Mouse (Mus musculus): Measurements from ENCODE around the gene Etv5.

Etv5 gene

DNA sequence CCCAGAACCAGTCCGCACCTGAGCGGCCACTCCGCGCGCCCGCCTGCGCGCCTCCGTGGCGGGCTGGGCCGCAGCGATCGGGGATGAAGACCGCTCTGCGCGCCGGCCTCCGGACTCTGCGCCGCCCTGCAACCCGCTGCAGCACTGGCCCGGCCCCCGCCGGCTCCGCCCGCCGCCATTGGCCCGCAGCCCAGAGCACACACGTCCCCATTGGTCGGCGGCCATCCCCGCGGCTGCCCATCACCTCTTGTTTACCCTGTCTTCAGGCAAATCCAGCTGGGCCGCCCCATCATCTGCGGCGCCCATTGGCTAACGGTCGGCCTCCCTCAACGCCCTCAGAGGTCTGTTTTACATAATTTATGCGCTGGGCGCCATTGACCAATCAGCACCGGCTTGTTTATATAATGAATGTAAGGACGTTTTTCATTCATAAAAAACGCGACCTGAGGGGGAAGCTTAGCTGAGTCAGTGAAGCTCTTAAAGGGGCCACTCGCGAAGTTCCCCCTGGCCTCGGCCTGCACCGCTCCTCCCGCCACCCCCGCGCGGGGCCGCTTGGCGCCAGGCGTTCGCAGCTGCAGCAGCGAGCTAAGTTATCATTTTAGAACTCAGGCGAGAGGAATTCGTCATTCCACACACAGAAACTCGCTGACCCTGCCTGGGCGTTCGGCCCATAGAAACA lies at the start of gene Etv5:
TSS of gene Etv5 (minus strand) at position 221 of the 679 bp plus-strand sequence.
- peak; percentile 99 for DNase-seq (ENCODE audit: low spot score)

DNA sequence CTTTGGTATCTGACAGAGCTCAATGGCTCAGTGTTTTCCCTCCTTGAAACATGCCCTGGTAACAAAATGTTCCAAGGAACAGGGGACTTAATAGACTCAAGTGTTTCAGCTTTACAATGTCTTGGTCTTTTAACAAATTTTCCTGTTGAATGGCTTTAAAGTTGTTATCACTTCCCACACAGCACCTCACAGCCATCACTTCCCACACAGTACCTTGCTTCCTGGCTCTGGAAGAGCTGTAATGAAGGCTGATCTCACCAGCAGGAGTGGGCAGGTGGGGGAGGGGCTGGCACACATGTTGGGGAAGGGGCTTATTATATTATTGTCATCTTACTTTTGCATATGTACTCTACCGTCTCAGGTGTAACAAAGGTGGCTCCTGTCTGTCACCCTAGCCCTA lies 44.4 kb upstream of the Etv5 start:
- no peak for DNase-seq (ENCODE audit: low spot score)

DNA sequence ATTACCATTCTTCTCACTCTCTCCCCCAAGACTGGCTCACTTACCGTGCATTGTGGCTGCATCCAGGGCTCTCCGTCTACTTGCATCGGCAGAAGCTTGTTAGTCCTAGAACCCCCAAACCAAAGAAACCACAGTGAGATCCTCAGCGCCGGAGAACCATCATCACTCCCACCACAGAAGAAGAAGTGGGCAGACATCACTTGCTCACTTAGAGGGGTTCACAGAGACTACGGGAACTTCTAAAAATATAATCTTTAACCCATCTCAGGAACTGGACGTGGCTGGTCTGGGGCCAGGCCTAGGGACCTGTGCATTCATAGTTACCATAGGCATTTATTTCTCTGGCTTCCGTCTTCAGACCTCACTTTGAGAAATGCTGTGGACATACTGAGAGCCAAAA lies 39.8 kb upstream of the Etv5 start:
- DNase-seq (ENCODE audit: low spot score): no peak

DNA sequence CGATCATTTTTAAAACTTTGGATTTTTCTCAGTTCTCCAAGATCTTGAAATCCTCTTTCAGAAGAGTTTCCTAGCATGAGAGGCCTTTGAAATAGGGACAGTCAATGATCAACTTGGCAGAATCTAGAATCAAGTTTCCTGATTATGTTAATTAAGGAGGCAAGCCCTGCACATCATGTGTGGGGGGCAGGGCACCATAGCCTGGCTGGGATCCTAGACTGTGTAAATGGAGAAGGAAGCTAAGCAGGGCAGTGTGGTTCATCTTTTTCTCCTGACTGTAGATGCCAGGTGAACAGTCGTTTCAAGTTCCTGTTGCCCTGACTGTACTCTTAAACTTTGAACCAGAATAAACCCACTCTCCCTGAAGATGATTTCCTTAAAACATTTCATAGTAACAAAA lies 32.2 kb upstream of the Etv5 start:
- no peak for DNase-seq (ENCODE audit: low spot score)

DNA sequence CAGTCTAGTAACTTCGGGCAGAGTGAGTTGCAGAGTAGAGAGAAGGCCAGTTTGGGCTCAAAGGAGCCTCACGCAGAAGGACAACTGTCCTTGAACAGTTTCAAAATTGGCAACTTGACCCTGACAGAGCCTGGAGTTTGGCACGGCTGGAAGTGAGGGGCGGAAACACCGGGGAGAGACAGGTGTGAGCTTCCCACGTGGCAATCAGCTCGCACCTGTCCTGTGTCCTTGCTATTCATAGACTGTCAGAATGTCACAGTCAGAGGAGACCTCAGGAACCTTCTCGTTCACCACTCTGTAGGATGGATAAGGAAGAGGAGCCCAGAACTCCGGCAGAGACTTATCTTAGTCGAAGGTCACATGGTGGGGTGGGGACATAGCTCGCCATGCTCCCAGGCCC lies 29.9 kb upstream of the Etv5 start:
- DNase-seq (ENCODE audit: low spot score): no peak

DNA sequence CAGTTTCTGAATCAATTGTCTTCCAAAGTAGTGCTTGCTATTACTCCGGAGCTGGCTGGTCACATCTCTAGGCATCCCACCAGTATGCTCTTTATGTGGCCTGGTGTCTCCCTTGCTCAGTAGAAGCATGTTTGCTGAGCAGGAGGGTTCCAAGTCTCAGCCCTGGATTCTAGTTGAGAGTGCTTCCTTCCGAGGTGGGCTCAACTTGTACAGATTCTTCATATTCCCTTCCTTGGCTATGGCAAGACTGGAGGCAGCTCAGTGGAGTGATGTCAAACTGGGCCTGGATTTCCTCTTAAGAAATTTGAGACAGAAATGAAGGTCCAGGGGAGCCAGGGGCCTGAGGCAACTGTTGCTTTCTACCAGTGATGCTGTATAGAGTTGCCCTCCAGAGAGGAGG lies 27.6 kb upstream of the Etv5 start:
- DNase-seq (ENCODE audit: low spot score): no peak

DNA sequence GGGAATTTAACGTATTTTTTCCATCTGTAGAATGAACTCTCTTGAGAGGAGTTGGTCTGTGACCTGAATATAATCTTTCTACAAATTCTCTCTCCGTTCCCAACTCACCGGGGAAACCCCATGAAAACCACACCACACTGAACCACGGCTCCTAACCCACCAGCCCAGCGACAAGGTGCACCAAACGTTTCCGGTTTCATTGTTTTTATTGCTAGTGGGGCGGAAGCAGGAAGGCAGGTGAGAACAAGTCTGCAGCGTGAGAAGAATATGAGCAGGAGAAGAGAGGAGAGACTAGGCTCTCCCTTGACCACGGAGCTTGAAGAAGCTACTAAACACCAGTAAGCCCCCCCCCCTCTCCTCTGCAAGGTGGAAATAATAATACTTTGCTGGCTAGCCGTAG lies 26.9 kb upstream of the Etv5 start:
- peak; percentile 24 for DNase-seq (ENCODE audit: low spot score)

DNA sequence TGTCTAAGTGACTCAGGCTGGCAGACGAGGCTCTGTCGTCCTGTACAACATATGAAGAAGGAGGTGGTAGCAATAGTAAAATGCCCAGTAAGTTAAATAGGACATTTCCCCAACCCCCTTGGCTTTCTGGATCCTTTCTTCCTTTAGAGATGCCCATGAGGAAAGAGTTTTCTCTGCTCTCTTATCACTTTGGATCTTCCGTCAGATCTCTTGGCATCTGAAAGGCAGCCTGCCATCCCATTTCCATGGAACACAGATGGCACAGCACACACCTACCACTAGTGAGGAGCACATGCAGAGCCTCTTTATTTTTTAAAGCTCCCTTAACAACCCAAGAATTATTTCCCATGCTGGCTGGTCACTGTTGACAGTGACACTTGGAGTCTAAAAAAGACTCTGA lies 22.7 kb upstream of the Etv5 start:
- no peak for DNase-seq (ENCODE audit: low spot score)

DNA sequence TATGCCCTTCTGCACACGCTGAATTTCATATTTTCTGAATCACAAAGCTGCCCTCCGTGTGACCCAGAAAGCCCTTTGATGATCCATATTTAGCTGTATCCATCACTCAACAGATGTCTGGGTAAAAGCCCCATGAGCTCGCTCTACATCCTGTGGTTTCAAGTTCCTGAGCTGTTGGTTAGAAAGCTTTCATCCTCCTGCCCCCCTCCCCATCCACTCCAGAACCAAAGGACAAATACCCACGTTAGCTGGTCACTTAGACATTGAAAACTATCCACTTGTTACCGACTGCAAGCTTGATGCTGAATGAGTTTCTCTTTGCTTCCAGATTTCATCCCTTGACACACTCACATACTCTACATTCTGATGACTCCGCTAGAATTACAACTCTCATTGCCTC lies 22.2 kb upstream of the Etv5 start:
- DNase-seq (ENCODE audit: low spot score): no peak

DNA sequence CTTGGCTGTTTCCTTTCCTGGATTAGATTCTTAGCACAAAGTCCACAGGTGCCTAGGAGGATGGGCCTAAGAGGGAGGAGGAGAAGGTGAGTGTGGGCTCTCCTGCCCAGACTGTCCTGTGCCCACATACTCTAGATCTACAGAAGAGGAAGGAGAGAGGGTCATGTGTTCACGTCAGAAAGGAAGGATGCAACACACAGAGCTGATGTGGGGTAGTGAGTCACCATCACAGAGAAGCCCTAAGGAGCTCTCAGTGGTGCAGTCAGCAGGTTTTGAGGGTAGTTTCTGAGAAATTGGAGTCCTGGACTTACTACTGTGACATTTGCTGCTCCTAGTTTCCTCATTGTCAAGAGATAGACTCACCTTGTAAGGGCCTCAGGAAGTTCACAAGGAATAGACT lies 21.4 kb upstream of the Etv5 start:
- DNase-seq (ENCODE audit: low spot score): no peak

DNA sequence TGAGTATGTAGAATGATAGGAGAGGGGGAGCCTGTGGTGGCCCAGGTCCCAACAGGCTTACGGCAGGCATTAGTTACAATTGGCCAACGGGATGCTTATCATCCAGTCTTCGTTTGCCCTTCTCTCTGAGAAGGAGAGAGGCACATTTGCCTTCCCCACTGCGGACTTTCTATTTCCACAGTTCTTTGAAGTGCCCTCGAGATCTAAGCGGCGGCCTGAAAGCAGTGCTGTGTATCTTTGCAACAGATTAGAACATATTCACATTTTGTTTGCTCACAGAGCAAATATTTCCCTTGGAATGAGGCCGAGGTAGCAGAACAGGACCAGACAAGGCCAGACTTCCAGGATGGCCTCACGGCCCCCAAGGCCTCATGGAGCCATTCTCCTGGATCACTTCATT lies 12.6 kb upstream of the Etv5 start:
- DNase-seq (ENCODE audit: low spot score): peak; percentile 72

DNA sequence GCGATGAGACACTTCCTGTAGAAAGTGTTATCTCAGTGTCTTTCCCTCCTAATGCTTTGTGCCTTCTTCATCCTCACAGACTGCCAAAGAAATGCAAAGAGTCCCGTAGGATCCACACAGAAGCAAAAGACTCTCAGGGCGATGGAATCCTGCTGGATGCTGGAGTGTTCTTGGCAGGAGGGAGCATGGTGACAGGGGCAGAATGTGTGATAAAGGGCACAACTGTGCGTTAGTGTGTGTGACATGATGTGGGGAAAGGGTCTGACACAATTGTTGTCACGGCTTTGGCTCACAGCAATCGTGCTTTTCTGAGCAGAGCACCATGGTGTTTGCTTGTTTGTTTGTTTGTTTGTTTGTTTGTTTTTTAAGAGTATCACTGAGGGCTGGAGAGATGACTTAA lies 8.6 kb upstream of the Etv5 start:
- DNase-seq (ENCODE audit: low spot score): no peak

DNA sequence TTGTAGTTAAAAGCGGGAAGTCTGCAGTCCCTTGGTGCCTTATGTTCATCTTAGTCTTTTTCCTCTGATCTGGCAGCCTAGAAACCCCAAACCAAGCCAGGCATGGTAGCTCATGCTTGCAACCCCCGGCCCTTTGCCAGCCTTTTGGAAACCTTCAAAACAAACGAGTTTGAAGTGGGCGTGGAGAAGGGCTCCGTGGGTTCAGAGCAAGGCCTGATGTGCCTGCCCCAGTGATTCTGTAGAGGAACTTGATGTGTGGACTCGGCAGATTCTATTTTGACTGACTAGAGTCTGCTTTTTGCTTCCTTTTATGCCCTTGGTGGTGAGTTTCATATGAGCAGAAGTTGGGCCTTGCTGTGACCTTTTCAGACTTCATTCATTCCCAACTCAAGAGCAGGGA lies 5.3 kb upstream of the Etv5 start:
- no peak for DNase-seq (ENCODE audit: low spot score)

DNA sequence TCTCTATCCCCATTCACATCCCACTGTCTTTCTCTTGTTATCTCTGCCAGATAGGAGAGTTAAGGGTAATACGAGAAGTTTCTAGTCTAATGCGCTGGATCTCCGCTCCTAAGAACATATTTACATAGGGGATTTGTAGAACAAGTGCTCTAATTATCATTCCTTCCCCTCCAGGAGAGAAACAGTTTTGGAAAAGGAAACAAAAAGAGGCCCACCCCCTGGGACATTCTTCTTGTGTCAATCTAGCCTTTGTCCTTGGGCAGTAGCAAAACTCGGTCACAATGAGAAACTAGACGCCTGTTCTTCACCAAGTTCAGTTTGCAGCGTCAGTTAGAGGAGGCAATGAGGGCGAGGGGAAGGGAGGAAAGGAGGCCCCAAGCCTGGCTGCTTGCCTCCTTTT lies 2.7 kb upstream of the Etv5 start:
- no peak for DNase-seq (ENCODE audit: low spot score)

DNA sequence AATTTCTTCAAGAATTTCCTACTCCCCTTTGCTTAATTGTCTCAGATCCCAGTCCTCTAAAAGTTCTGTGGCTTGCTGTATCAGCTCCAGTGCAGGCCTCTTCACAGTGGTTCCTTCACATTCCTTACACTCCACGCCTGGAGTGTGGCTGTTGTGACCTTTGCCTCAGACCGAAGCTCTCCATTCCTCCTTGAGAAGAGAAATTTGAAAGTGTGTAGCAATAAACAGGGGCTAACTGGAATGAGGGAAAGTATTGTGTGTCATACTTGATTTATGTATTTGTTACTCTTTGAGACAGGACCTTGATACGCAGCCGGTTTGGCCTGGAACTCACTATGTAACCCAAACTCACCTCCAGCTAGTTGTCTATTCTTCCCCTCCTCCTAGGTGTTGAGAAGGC lies 1.8 kb upstream of the Etv5 start:
- DNase-seq (ENCODE audit: low spot score): peak; percentile 63

DNA sequence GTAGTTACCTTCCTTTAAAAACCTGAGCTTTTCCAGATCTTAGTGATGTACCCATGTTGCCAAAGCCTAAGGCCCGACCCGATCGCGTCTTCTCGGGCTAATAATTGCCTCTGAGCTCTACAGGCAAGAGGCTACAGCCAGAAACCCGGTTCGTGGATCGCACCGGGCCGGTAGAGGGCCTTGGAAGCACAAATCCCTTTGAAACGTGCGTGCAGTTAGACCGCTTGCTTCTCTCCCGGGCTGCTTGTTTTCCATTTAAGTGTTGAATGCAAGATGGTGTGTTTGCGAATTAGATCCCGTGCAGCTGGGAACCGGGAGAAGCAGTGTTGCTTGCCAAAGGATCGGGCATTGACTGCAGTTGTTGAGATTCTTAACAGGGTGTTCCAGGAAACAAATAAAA lies 750 bp upstream of the Etv5 start:
- DNase-seq (ENCODE audit: low spot score): peak; percentile 39

DNA sequence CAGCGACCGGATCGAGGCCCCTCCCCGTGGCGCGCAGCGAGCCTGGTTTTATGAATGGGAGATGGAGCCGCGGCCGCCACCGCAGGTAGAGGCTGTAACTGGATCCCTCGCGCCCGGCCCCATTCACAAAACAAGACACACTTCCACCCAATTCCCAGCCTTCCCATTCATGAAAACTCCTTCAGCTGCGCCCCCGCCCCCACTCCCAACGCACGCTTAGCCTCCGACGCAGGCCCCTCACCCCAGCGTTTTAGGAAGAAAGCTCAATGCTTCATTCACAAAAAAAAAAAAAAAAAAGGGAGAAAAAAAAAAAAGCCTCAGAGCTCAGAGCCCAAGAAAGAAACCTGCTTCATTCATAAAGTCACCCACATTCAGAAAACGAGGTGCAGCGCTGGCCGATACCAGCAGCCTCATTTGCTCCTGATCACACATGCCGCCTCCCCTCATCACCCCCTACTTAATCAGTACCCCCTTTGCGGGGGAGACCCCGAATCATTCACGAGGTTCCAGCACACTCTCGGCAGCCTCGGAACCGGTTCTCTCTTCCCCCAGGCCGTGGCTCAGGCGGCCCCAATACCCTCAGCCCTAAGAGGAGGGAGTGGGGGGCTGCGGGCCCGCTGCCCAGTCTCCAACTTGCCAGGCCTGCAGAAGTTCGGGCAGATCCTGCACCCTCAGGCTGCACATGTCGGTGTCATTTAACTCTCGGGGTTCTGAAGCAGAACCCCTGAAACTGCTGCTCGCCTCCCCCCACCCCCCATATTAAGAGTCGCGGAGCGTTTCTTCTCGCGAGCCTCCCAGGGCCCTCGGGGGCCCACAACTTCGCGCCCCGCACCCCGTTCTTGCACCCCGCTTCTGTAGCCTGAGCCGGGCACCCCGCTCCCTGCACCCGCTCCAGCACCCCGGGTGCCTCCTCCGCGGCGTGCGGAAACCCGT lies 812 bp downstream of the Etv5 start:
- DNase-seq (ENCODE audit: low spot score): peak; percentile 48

DNA sequence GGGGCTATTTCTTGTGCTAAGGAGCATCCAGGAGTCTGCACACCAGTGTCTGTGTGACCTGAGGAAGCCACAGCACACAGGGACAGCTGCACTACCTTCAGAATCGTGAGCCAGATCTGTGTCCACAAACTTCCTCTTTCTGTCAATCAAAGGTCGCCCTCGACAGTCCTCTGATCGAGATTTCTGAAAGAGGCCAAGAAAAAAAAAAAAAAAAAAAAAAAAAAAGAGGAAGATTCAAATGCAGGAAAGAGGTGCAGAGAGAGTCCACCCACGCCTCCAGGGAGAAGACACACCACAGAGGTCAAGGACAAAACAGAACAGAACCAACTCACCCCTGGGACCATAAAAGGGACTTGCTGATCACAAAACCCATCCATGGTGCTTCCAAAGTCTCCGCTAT lies 3.4 kb downstream of the Etv5 start:
- DNase-seq (ENCODE audit: low spot score): peak; percentile 39

DNA sequence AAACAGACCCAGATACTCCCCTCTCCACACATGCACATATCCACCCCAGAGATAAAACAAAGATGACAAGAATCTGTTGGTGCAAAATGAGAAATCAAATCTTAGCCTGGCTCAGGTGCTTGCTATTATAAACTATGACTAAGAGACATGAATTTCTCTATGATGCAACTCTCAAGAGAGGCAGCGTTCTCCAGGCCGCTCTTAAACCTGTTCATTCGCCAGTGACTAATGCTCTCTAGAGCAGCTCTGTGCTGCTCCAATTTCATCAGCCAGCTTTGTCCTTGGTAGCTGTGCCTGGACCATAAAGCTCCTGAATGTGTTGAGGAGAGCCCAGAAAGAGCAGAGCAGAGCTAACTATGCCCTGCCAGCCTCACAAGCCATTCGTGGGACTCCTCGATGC lies 5.0 kb downstream of the Etv5 start:
- peak; percentile 60 for DNase-seq (ENCODE audit: low spot score)

DNA sequence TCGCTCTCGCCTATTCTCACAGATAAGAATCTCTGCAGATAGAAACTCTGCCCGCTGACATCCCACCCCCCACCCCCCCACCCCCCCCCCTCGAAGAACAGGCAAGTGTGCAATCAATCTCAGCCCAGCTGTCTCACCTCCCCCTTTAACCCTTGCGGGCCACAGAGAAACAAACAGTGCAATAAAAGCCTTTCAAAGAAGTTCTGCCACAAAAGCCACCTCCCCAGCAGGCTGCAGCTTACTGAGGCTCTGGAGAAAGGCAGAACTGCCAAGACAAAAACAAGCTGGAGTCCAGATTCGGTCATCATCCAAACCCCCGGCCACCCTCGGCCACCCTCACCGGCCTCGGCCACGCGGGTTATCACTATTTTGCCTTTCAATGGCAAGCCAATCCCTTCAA lies 5.6 kb downstream of the Etv5 start:
- no peak for DNase-seq (ENCODE audit: low spot score)

DNA sequence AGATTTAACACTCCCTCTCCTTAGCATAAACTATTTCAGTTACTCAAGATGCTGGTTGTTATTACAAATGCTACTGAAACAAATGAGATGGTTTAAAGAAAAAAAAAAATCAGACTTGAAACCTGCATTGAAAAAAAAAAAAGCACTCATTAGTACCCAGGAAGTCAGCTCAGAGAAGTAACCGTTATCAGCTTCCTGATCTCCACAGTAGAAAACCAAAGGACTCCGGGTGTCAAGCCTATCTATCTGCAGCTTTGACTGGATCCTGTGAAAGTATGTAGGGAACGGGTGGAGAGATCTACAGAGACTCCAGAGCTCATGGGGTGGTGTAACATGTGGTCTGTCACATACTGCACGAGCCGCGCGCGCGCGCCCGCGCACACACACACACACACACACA lies 7.7 kb downstream of the Etv5 start:
- DNase-seq (ENCODE audit: low spot score): no peak

DNA sequence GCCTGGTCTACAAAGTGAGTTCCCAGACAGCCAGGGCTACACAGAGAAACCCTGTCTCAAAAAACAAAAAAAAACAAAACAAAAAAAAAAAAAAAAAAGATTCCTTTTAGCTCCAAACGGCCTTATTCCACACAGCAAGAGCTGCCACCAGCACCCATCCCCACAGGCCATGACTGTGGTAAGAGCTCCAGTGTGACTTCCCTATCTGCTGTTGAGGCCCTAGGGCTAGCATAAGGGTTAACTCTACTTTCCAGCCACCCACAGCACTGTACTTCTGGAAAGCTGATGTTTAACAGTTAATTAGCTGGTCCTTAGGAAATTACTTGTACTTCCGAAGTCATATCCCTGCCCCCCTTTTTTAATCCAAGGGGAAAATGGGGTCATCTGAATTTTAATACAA lies 8.2 kb downstream of the Etv5 start:
- DNase-seq (ENCODE audit: low spot score): no peak

DNA sequence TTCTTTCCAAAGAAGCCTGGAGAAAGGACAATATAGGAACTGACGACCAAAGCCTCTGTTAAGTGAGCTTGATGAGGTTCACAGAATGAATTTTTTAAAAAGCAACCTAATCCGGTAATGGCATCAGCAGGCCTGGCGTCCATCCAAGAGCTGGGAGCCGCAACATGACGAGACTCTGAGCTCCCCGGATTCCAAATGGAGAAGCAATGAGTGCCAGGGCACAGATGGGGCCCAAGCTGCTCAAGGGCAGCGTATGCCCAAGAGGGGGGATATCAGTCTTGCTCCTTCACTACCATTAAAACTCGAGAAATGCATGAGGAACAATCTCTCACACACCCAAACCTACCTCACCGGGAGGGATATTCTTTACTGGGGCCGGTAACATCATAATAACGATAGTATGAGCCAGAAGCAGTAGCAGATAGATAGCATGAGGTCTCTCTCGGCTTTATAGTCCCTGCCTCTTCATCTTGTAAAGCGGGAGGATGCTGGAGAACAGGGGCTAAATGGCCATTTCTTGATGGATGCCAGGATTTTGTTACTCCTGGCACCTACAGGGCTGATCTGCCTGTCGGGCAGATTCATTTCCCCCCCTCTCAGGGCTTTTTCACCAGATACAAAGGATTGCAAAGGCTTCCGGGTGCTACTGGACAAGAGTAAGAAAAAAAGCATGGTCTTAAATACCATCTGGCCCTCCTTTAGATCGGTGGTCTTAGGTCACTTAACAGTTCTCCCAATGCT lies 9.1 kb downstream of the Etv5 start:
- DNase-seq (ENCODE audit: low spot score): no peak

Measured in lung, postnatal 25 days (tissue).